Mouse (Mus musculus): Measurements from ENCODE around the gene Cemip. TPM values are rescaled to one million over a fixed set of nuclear protein-coding genes. Genes with fewer than 3 reads are reported as not detected.

The Cemip gene
- polyA plus RNA-seq, 1 experiment from 2014 or later, result 1.1 TPM

- no peak for ATAC-seq (ENCODE audit: low read depth)
- Histone ChIP-seq H3K4me3 (ENCODE audit: low read depth, low read length) (no peak overlapping the region), H3K27ac (replicated peaks; ENCODE audit: low read depth, low read length) (no peak overlapping the region), H3K4me2 (ENCODE audit: low read depth, low read length) (no peak overlapping the region), H3K27me3 (replicated peaks; ENCODE audit: control insufficient read depth, insufficient read depth, low read length) (no peaks in the 10 kb centered on the region), H3K4me1 (ENCODE audit: control insufficient read depth, insufficient read depth, low read length) (no peaks in the 10 kb centered on the region), H3K9ac (ENCODE audit: low read depth, low read length) (no peak overlapping the region), H3K36me3 (ENCODE audit: control insufficient read depth, insufficient read depth, low read length) (no peaks in the 10 kb centered on the region), H3K9me3 (ENCODE audit: control insufficient read depth, low read length) (no peaks in the 10 kb centered on the region)
- peak; percentile 30 for DNase-seq (ENCODE audit: low spot score)
- 76% methylated on average over 2 of the region's 2 CpGs for WGBS
These were observed 103.7 kb downstream of the Cemip start for GRCm38 (mm10) chr7:83982566-83982965.

- no peak overlapping the region for H3K4me3 ChIP-seq (ENCODE audit: low read depth, low read length)
- H3K36me3 ChIP-seq (ENCODE audit: control insufficient read depth, insufficient read depth, low read length), result no peaks in the 10 kb centered on the region
- ATAC-seq (ENCODE audit: low read depth) (no peak), DNase-seq (ENCODE audit: low spot score) (peak; percentile 14)
- H3K27ac ChIP-seq (replicated peaks; ENCODE audit: low read depth, low read length), result no peak overlapping the region
- 38% methylated on average over 1 of the region's 1 CpGs for WGBS
- no peak overlapping the region for H3K4me2 ChIP-seq (ENCODE audit: low read depth, low read length)
- no peaks in the 10 kb centered on the region for H3K27me3 ChIP-seq (replicated peaks; ENCODE audit: control insufficient read depth, insufficient read depth, low read length)
- no peaks in the 10 kb centered on the region for H3K9me3 ChIP-seq (ENCODE audit: control insufficient read depth, low read length)
- H3K4me1 ChIP-seq (ENCODE audit: control insufficient read depth, insufficient read depth, low read length), result no peaks in the 10 kb centered on the region
- H3K9ac ChIP-seq (ENCODE audit: low read depth, low read length), result no peak overlapping the region
These were observed 107.3 kb downstream of the Cemip start for GRCm38 (mm10) chr7:83978945-83979536.

DNA sequence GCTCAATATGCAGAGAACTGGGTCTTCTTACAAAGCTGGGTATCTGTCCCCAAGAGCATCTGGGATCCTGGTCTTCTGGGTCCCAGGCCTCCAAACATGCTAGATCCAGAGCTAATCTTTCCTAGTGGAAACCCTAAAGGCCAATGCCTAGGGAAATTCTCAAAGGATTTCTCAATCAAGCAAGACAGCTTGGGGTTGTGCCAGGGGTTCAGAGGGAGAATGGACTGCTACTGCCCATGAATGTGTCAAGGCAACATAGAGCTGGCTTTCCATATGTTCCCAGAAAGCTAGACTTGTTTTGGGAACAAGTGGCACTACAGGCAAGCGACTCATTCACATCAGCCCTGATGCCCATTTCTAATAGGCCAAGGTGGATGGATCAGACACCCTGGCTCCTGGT is 107.9 kb downstream of the Cemip start:
- H3K27ac ChIP-seq (replicated peaks; ENCODE audit: low read depth, low read length), result no peak overlapping the region
- no peak overlapping the region for H3K4me3 ChIP-seq (ENCODE audit: low read depth, low read length)
- H3K36me3 ChIP-seq (ENCODE audit: control insufficient read depth, insufficient read depth, low read length), result no peaks in the 10 kb centered on the region
- no peak overlapping the region for H3K4me2 ChIP-seq (ENCODE audit: low read depth, low read length)
- no peaks in the 10 kb centered on the region for H3K27me3 ChIP-seq (replicated peaks; ENCODE audit: control insufficient read depth, insufficient read depth, low read length)
- DNase-seq (ENCODE audit: low spot score) (no peak), ATAC-seq (ENCODE audit: low read depth) (no peak)
- WGBS, result 73% methylated on average over 1 of the region's 1 CpGs
- H3K4me1 ChIP-seq (ENCODE audit: control insufficient read depth, insufficient read depth, low read length), result no peaks in the 10 kb centered on the region
- no peak overlapping the region for H3K9ac ChIP-seq (ENCODE audit: low read depth, low read length)
- no peaks in the 10 kb centered on the region for H3K9me3 ChIP-seq (ENCODE audit: control insufficient read depth, low read length)

GRCm38 (mm10) chr7:83976413-83976958 is 109.8 kb downstream of the Cemip start:
- no peak overlapping the region for H3K9ac ChIP-seq (ENCODE audit: low read depth, low read length)
- H3K27me3 ChIP-seq (replicated peaks; ENCODE audit: control insufficient read depth, insufficient read depth, low read length), result no peaks in the 10 kb centered on the region
- H3K9me3 ChIP-seq (ENCODE audit: control insufficient read depth, low read length), result no peaks in the 10 kb centered on the region
- H3K36me3 ChIP-seq (ENCODE audit: control insufficient read depth, insufficient read depth, low read length), result no peaks in the 10 kb centered on the region
- DNase-seq (ENCODE audit: low spot score) (no peak), ATAC-seq (ENCODE audit: low read depth) (no peak)
- 64% methylated on average over 6 of the region's 6 CpGs for WGBS
- no peak overlapping the region for H3K27ac ChIP-seq (replicated peaks; ENCODE audit: low read depth, low read length)
- no peaks in the 10 kb centered on the region for H3K4me1 ChIP-seq (ENCODE audit: control insufficient read depth, insufficient read depth, low read length)
- H3K4me3 ChIP-seq (ENCODE audit: low read depth, low read length), result no peak overlapping the region
- no peak overlapping the region for H3K4me2 ChIP-seq (ENCODE audit: low read depth, low read length)

DNA sequence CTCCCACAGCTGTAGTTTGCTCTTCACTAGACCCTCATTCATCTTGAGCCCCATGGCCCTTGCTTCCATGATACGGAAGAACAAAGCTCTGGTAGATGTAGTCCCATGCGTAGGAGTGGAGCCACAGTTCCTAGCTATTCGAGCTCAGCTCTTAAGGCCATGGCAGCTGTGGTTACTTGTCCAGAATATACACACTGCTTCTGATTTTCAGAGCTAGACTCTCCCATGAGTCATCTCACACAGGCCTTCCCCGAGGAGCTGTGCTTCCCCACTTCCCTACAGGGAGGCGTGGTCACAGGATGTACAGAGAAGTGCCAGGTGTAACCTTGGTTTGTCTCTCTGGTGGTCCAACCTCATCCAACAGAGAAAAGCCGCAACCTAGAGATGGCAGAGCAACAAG is 111.0 kb downstream of the Cemip start:
- Histone ChIP-seq H3K4me2 (ENCODE audit: low read depth, low read length) (no peak overlapping the region), H3K9me3 (ENCODE audit: control insufficient read depth, low read length) (no peaks in the 10 kb centered on the region), H3K9ac (ENCODE audit: low read depth, low read length) (no peak overlapping the region), H3K36me3 (ENCODE audit: control insufficient read depth, insufficient read depth, low read length) (no peaks in the 10 kb centered on the region), H3K27ac (replicated peaks; ENCODE audit: low read depth, low read length) (no peak overlapping the region), H3K4me3 (ENCODE audit: low read depth, low read length) (no peak overlapping the region), H3K4me1 (ENCODE audit: control insufficient read depth, insufficient read depth, low read length) (no peaks in the 10 kb centered on the region), H3K27me3 (replicated peaks; ENCODE audit: control insufficient read depth, insufficient read depth, low read length) (no peaks in the 10 kb centered on the region)
- DNase-seq (ENCODE audit: low spot score), result no peak
- WGBS, result 87% methylated on average over 6 of the region's 6 CpGs
- no peak for ATAC-seq (ENCODE audit: low read depth)

DNA sequence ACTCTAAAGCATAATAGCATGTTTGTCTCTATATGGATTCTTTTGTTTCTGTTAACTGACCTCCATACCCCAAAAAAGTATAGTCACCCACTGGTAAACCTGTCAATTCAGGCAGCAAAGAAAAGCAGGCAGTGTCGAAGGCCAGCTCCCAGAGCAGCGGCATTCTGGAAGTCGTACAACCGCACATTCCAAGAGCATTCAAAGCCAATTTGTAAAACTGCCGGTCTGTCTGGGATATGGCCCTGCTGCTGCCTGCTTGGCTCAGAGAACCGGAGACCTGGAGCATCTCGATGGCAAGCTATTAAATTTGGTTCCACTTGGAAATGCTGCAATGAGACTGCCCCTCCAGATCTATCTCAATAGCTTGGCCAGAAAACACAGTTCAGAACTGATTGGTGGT is 113.8 kb downstream of the Cemip start:
- DNase-seq (ENCODE audit: low spot score) (peak; percentile 6), ATAC-seq (ENCODE audit: low read depth) (no peak)
- Histone ChIP-seq H3K27ac (replicated peaks; ENCODE audit: low read depth, low read length) (no peak overlapping the region), H3K27me3 (replicated peaks; ENCODE audit: control insufficient read depth, insufficient read depth, low read length) (no peaks in the 10 kb centered on the region), H3K4me1 (ENCODE audit: control insufficient read depth, insufficient read depth, low read length) (no peaks in the 10 kb centered on the region), H3K9ac (ENCODE audit: low read depth, low read length) (no peak overlapping the region), H3K4me3 (ENCODE audit: low read depth, low read length) (no peak overlapping the region), H3K36me3 (ENCODE audit: control insufficient read depth, insufficient read depth, low read length) (no peaks in the 10 kb centered on the region), H3K9me3 (ENCODE audit: control insufficient read depth, low read length) (no peaks in the 10 kb centered on the region), H3K4me2 (ENCODE audit: low read depth, low read length) (no peak overlapping the region)
- WGBS, result 49% methylated on average over 7 of the region's 7 CpGs

- WGBS, result 77% methylated on average over 5 of the region's 5 CpGs
These were observed 120.1 kb downstream of the Cemip start for GRCm38 (mm10) chr7:83966047-83966818.

DNA sequence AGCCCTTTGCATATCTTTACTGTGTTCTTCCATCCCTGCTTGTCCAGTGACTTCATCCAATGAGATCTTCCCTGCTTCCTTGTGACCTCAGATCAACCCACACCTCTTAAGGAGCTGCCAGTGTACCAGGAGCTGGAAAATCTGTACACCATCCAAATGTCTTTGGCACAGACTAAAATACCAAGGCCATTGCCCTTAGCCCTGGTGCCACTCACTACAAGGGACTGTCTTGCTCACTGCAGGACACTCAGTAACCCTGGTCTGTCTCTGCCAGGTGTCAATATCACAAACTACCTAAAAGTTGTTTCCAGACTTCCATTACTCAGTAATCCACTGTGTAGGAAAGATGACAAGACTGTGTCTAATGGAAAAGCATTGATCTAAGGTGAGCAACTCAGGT is 121.1 kb downstream of the Cemip start:
- no peaks in the 10 kb centered on the region for H3K4me1 ChIP-seq (ENCODE audit: control insufficient read depth, insufficient read depth, low read length)
- H3K27ac ChIP-seq (replicated peaks; ENCODE audit: low read depth, low read length), result no peak overlapping the region
- no peaks in the 10 kb centered on the region for H3K9me3 ChIP-seq (ENCODE audit: control insufficient read depth, low read length)
- H3K4me2 ChIP-seq (ENCODE audit: low read depth, low read length), result no peak overlapping the region
- no peaks in the 10 kb centered on the region for H3K27me3 ChIP-seq (replicated peaks; ENCODE audit: control insufficient read depth, insufficient read depth, low read length)
- no peak overlapping the region for H3K9ac ChIP-seq (ENCODE audit: low read depth, low read length)
- H3K4me3 ChIP-seq (ENCODE audit: low read depth, low read length), result no peak overlapping the region
- ATAC-seq (ENCODE audit: low read depth) (no peak), DNase-seq (ENCODE audit: low spot score) (no peak)
- no peaks in the 10 kb centered on the region for H3K36me3 ChIP-seq (ENCODE audit: control insufficient read depth, insufficient read depth, low read length)

More at GRCm38 (mm10) chr7:83966047-83966818, 120.1 kb downstream of the Cemip start:
- no peaks in the 10 kb centered on the region for H3K9me3 ChIP-seq (ENCODE audit: control insufficient read depth, low read length)
- DNase-seq (ENCODE audit: low spot score), result no peak
- H3K9ac ChIP-seq (ENCODE audit: low read depth, low read length), result no peak overlapping the region
- no peak overlapping the region for H3K4me2 ChIP-seq (ENCODE audit: low read depth, low read length)
- H3K27me3 ChIP-seq (replicated peaks; ENCODE audit: control insufficient read depth, insufficient read depth, low read length), result no peaks in the 10 kb centered on the region
- H3K36me3 ChIP-seq (ENCODE audit: control insufficient read depth, insufficient read depth, low read length), result no peaks in the 10 kb centered on the region
- no peak for ATAC-seq (ENCODE audit: low read depth)
- H3K4me1 ChIP-seq (ENCODE audit: control insufficient read depth, insufficient read depth, low read length), result no peaks in the 10 kb centered on the region
- H3K27ac ChIP-seq (replicated peaks; ENCODE audit: low read depth, low read length), result no peak overlapping the region
- H3K4me3 ChIP-seq (ENCODE audit: low read depth, low read length), result no peak overlapping the region

DNA sequence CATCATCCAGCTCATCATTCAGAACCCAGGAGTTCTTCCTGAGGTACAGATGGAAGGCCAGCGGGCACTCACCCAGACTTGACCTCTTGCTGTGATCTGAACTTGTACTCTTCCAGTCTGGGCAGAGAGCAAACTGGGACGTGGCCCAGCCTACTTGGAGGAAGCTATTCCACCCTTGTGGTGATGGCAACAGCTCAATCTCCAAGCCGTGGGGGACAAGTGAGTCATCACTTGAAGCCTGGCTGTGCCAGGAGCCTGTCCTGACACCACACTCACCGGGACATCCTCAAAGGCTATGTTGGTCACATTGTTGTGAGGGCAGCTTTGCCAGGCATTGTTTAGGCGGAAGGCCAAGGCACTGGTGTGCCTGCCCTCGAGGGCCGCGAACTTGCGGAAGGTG is 133.8 kb downstream of the Cemip start:
- no peak overlapping the region for H3K9ac ChIP-seq (ENCODE audit: low read depth, low read length)
- no peaks in the 10 kb centered on the region for H3K4me1 ChIP-seq (ENCODE audit: control insufficient read depth, insufficient read depth, low read length)
- H3K36me3 ChIP-seq (ENCODE audit: control insufficient read depth, insufficient read depth, low read length), result no peaks in the 10 kb centered on the region
- ATAC-seq (ENCODE audit: low read depth) (no peak), DNase-seq (ENCODE audit: low spot score) (no peak)
- H3K4me2 ChIP-seq (ENCODE audit: low read depth, low read length), result no peak overlapping the region
- no peak overlapping the region for H3K27ac ChIP-seq (replicated peaks; ENCODE audit: low read depth, low read length)
- H3K9me3 ChIP-seq (ENCODE audit: control insufficient read depth, low read length), result no peaks in the 10 kb centered on the region
- H3K4me3 ChIP-seq (ENCODE audit: low read depth, low read length), result no peak overlapping the region
- WGBS, result 91% methylated on average over 9 of the region's 9 CpGs
- no peaks in the 10 kb centered on the region for H3K27me3 ChIP-seq (replicated peaks; ENCODE audit: control insufficient read depth, insufficient read depth, low read length)
